Mouse (Mus musculus) lung, embryonic 15.5 days (tissue): Measurements from ENCODE around the gene Cdh9. TPM values are rescaled to one million over a fixed set of nuclear protein-coding genes. Genes with fewer than 3 reads are reported as not detected.

Experiments
- ATAC-seq: fragments of 200-750 bp; cut with Nextera tagmentation; 2 replicates; pipeline ENCODE4 v1.8.0; 2017; ENCODE audit warnings: moderate number of reproducible peaks, borderline replicate concordance; ENCODE audit not compliant: low FRiP score, low TSS enrichment; ENCODE audit errors: extremely low read depth
- H3K27ac ChIP-seq: fragments of 300-500 bp; sonication (generic); 2 replicates; pipeline ENCODE4 v1.5.1; 2015; ENCODE audit warnings: moderate library complexity, mild to moderate bottlenecking, inconsistent platforms
- H3K27me3 ChIP-seq: fragments of 300-500 bp; sonication (generic); 2 replicates; pipeline ENCODE4 v1.6.1; 2015; ENCODE audit warnings: inconsistent platforms
- H3K36me3 ChIP-seq: fragments of 300-500 bp; sonication (generic); 2 replicates; pipeline ENCODE4 v1.6.1; 2015; ENCODE audit warnings: inconsistent platforms
- H3K4me1 ChIP-seq: fragments of 300-500 bp; sonication (generic); 2 replicates; pipeline ENCODE4 v1.6.1; 2015; ENCODE audit warnings: inconsistent platforms
- H3K4me2 ChIP-seq: fragments of 300-500 bp; sonication (generic); 2 replicates; pipeline ENCODE4 v1.6.1; 2015; ENCODE audit warnings: inconsistent platforms, mild to moderate bottlenecking, moderate library complexity
- H3K4me3 ChIP-seq: fragments of 300-500 bp; sonication (generic); 2 replicates; pipeline ENCODE4 v1.5.1; 2015; ENCODE audit warnings: mild to moderate bottlenecking, inconsistent platforms
- H3K9ac ChIP-seq: fragments of 300-500 bp; sonication (generic); 2 replicates; pipeline ENCODE4 v1.6.1; 2015; ENCODE audit warnings: inconsistent platforms
- H3K9me3 ChIP-seq: fragments of 300-500 bp; sonication (generic); 2 replicates; pipeline ENCODE4 v1.6.1; 2016; ENCODE audit warnings: inconsistent platforms
- WGBS: fragments of 180-500 bp; shearing (Covaris S2); methylation state at CpG from one replicate; pipeline ENCODE4 v1.1.7; 2015; 5-methylcytosine and 5-hydroxymethylcytosine counted together
- polyA plus RNA-seq: library from polyadenylated mRNA; unstranded; fragments of >200 nt; fragmentation: Nextera tagmentation; extraction: Ambion mirVana; gene quantifications from 2 replicates; pipeline ENCODE4 v1.2.1, GENCODE M21; 2015

Cdh9 gene
- 0.05 and 0.08 TPM in 2 replicates for polyA plus RNA-seq

DNA sequence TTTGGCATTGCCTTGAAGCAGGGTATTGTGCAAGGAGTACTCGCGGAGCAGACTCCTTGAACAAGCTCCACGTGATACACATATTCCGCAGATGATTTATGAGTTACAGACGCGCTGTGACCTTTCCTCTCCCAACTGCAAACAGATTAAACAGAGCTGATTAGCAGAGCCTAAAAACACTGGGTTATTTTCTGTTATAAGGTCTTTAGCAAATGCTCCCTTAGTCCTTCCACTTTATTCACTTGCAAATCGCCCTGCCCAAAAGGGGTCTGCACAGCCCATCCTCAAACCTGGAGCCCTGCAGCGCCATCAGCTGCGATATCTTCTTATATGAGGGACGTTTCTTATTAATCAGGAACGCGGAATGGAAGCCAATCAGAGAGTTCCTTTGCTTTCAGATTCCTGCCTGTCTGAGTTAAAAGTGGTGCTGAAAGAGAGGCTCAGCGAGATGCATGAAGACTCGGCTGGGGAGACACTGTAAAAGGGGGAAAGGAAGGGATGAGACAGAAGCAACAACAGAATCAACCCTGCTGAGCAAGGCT, at the start of gene Cdh9:
TSS of gene Cdh9 (plus strand) at position 287 of the 542 bp plus-strand sequence.
- H3K9ac ChIP-seq: no peak within 1 kb of the TSS
- no peaks in the 10 kb centered on the region for H3K9me3 ChIP-seq
- H3K27ac ChIP-seq: no peak within 1 kb of the TSS
- no peaks in the 10 kb centered on the region for H3K36me3 ChIP-seq
- H3K27me3 ChIP-seq: no peaks in the 10 kb centered on the region
- H3K4me1 ChIP-seq: no peaks in the 10 kb centered on the region
- no peak within 1 kb of the TSS for H3K4me3 ChIP-seq
- H3K4me2 ChIP-seq: peak within 1 kb of the TSS; percentile 40
- WGBS: 4% methylated on average over 14 of the region's 14 CpGs
- ATAC-seq: no peak

GRCm38 (mm10) chr15:16679096-16679495, 49.5 kb upstream of the Cdh9 start:
- no peaks in the 10 kb centered on the region for H3K27me3 ChIP-seq
- 84% methylated on average over 5 of the region's 5 CpGs for WGBS
- no peak overlapping the region for H3K27ac ChIP-seq
- no peaks in the 10 kb centered on the region for H3K4me1 ChIP-seq
- no peak for ATAC-seq
- no peaks in the 10 kb centered on the region for H3K9me3 ChIP-seq
- no peaks in the 10 kb centered on the region for H3K36me3 ChIP-seq
- H3K4me3 ChIP-seq: no peak overlapping the region
- H3K4me2 ChIP-seq: no peak overlapping the region
- no peak overlapping the region for H3K9ac ChIP-seq

- no peak overlapping the region for H3K27ac ChIP-seq
- H3K9ac ChIP-seq: no peak overlapping the region
- no peak overlapping the region for H3K4me2 ChIP-seq
- 77% methylated on average over 3 of the region's 3 CpGs for WGBS
- H3K27me3 ChIP-seq: no peaks in the 10 kb centered on the region
- no peaks in the 10 kb centered on the region for H3K9me3 ChIP-seq
- H3K36me3 ChIP-seq: no peaks in the 10 kb centered on the region
- no peak overlapping the region for H3K4me3 ChIP-seq
- no peaks in the 10 kb centered on the region for H3K4me1 ChIP-seq
- ATAC-seq: no peak
Measured at GRCm38 (mm10) chr15:16699821-16700220, 28.7 kb upstream of the Cdh9 start.

- Histone ChIP-seq H3K36me3 (no peaks in the 10 kb centered on the region), H3K4me3 (no peak overlapping the region), H3K27ac (no peak overlapping the region), H3K9ac (no peak overlapping the region), H3K4me2 (no peak overlapping the region), H3K27me3 (no peaks in the 10 kb centered on the region), H3K4me1 (no peaks in the 10 kb centered on the region), H3K9me3 (no peaks in the 10 kb centered on the region)
- WGBS: 46% methylated on average over 1 of the region's 1 CpGs
- ATAC-seq: no peak
Measured at GRCm38 (mm10) chr15:16702340-16702739, 26.2 kb upstream of the Cdh9 start.

DNA sequence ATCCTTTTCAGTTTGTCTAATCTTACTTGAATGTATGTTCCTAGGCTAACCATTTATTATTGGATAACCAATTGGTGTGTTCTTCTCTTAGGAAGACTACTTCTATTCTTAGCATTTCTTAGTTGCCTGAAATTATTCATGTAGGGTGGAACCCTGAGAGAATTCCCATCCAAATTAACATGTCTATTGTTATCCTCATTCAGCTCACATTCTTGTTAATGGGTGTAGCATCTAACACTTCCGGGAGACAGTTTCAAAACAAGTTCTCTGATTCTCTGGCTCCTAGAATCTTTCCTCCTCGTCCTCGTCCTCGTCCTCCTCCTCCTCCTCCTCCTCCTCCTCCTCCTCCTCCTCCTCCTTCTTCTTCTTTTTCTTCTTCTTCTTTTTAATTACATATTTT, 10.5 kb downstream of the Cdh9 start:
- ATAC-seq: no peak
- WGBS: 85% methylated on average over 4 of the region's 4 CpGs

GRCm38 (mm10) chr15:16746672-16747071, 18.1 kb downstream of the Cdh9 start:
- Histone ChIP-seq H3K4me3 (no peak overlapping the region), H3K9ac (no peak overlapping the region), H3K4me1 (no peaks in the 10 kb centered on the region), H3K27me3 (no peaks in the 10 kb centered on the region), H3K36me3 (no peaks in the 10 kb centered on the region), H3K27ac (no peak overlapping the region), H3K4me2 (no peak overlapping the region), H3K9me3 (no peaks in the 10 kb centered on the region)
- no peak for ATAC-seq
- WGBS: 77% methylated on average over 1 of the region's 1 CpGs

More for the DNA sequence above, 10.5 kb downstream of the Cdh9 start:
- no peak overlapping the region for H3K4me3 ChIP-seq
- no peaks in the 10 kb centered on the region for H3K9me3 ChIP-seq
- H3K27ac ChIP-seq: no peak overlapping the region
- H3K36me3 ChIP-seq: no peaks in the 10 kb centered on the region
- H3K4me2 ChIP-seq: no peak overlapping the region
- no peaks in the 10 kb centered on the region for H3K27me3 ChIP-seq
- no peak overlapping the region for H3K9ac ChIP-seq
- no peaks in the 10 kb centered on the region for H3K4me1 ChIP-seq

DNA sequence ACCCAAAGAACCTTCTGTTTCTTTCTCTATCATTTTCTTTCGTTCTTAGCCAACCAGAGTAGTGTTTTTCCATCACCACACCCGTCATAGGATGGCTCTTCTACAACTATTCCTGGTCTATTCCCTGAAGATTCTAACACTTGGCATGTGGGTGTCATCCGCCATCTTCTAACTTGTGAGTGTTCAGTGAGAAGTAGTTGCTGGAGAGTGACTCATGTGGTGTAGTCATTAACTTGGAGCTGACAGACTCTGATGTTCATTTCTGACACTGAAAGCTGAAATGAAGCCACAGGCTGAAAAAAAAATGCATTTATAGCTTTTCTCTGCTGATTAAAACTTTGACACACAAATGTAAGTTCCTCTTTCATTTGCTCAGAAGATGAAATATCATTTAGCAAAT, 34.7 kb downstream of the Cdh9 start:
- Histone ChIP-seq H3K4me3 (no peak overlapping the region), H3K27ac (no peak overlapping the region), H3K36me3 (no peaks in the 10 kb centered on the region), H3K9me3 (no peaks in the 10 kb centered on the region), H3K9ac (no peak overlapping the region), H3K4me2 (no peak overlapping the region), H3K4me1 (no peaks in the 10 kb centered on the region), H3K27me3 (no peaks in the 10 kb centered on the region)
- ATAC-seq: no peak
- WGBS: 64% methylated on average over 3 of the region's 3 CpGs

GRCm38 (mm10) chr15:16784575-16784974, 56.0 kb downstream of the Cdh9 start:
- WGBS: 44% methylated on average over 1 of the region's 1 CpGs
- Histone ChIP-seq H3K4me2 (no peak overlapping the region), H3K4me3 (no peak overlapping the region), H3K27ac (no peak overlapping the region), H3K9me3 (no peaks in the 10 kb centered on the region), H3K27me3 (no peaks in the 10 kb centered on the region), H3K4me1 (no peaks in the 10 kb centered on the region), H3K9ac (no peak overlapping the region), H3K36me3 (no peaks in the 10 kb centered on the region)
- no peak for ATAC-seq

- ATAC-seq: no peak
- Histone ChIP-seq H3K4me3 (no peak overlapping the region), H3K36me3 (no peaks in the 10 kb centered on the region), H3K4me1 (no peaks in the 10 kb centered on the region), H3K9ac (no peak overlapping the region), H3K4me2 (no peak overlapping the region), H3K27me3 (no peaks in the 10 kb centered on the region), H3K27ac (no peak overlapping the region), H3K9me3 (no peaks in the 10 kb centered on the region)
- 78% methylated on average over 3 of the region's 3 CpGs for WGBS
Measured at GRCm38 (mm10) chr15:16792857-16793256, 64.3 kb downstream of the Cdh9 start.

GRCm38 (mm10) chr15:16801302-16801701, 72.7 kb downstream of the Cdh9 start:
- no peaks in the 10 kb centered on the region for H3K4me1 ChIP-seq
- H3K27me3 ChIP-seq: no peaks in the 10 kb centered on the region
- no peak overlapping the region for H3K27ac ChIP-seq
- no peaks in the 10 kb centered on the region for H3K9me3 ChIP-seq
- H3K36me3 ChIP-seq: no peaks in the 10 kb centered on the region
- no peak overlapping the region for H3K4me2 ChIP-seq
- no peak overlapping the region for H3K4me3 ChIP-seq
- no peak for ATAC-seq
- H3K9ac ChIP-seq: no peak overlapping the region

GRCm38 (mm10) chr15:16810787-16811186, 82.2 kb downstream of the Cdh9 start:
- Histone ChIP-seq H3K4me1 (no peaks in the 10 kb centered on the region), H3K4me2 (no peak overlapping the region), H3K27me3 (no peaks in the 10 kb centered on the region), H3K4me3 (no peak overlapping the region), H3K9me3 (no peaks in the 10 kb centered on the region), H3K27ac (no peak overlapping the region), H3K9ac (no peak overlapping the region), H3K36me3 (no peaks in the 10 kb centered on the region)
- 62% methylated on average over 3 of the region's 3 CpGs for WGBS
- ATAC-seq: no peak

DNA sequence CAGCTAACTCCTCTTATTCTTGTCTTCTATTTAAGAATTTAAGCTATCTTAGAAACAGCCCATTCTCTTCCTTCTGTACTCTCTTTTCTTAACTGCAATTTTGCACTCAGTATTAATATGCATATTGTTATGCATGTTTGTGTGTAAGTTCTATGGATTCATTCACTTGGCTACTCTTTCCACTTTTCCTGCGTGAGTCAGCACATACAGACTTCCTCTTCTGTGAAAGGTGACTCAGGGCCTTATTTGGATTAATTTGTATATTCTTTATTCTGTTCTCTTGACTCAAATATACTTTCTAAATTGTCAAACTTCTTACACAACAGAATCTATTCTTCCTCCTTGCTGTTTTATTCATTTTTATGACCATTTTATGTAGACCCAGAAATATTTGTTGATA, 85.5 kb downstream of the Cdh9 start:
- no peak overlapping the region for H3K9ac ChIP-seq
- WGBS: 62% methylated on average over 1 of the region's 1 CpGs

GRCm38 (mm10) chr15:16834761-16835160, 106.2 kb downstream of the Cdh9 start:
- Histone ChIP-seq H3K27ac (no peak overlapping the region), H3K4me3 (no peak overlapping the region), H3K36me3 (no peaks in the 10 kb centered on the region), H3K27me3 (no peaks in the 10 kb centered on the region), H3K9me3 (no peaks in the 10 kb centered on the region), H3K4me2 (no peak overlapping the region), H3K9ac (no peak overlapping the region), H3K4me1 (no peaks in the 10 kb centered on the region)
- ATAC-seq: no peak
- WGBS: 71% methylated on average over 1 of the region's 1 CpGs

More for the DNA sequence above, 85.5 kb downstream of the Cdh9 start:
- Histone ChIP-seq H3K4me2 (no peak overlapping the region), H3K27me3 (no peaks in the 10 kb centered on the region), H3K27ac (no peak overlapping the region), H3K4me3 (no peak overlapping the region), H3K9me3 (no peaks in the 10 kb centered on the region), H3K36me3 (no peaks in the 10 kb centered on the region), H3K4me1 (no peaks in the 10 kb centered on the region)
- ATAC-seq: no peak
